Mouse (Mus musculus) T-cell, adult 2 months (primary cell): ENCODE measurements around the gene Kdm2b.

Source experiments
- DNase-seq: peaks from one replicate; pipeline ENCODE4 v3.0.0; 2022; ENCODE audit warnings: low spot score

The Kdm2b gene

DNA sequence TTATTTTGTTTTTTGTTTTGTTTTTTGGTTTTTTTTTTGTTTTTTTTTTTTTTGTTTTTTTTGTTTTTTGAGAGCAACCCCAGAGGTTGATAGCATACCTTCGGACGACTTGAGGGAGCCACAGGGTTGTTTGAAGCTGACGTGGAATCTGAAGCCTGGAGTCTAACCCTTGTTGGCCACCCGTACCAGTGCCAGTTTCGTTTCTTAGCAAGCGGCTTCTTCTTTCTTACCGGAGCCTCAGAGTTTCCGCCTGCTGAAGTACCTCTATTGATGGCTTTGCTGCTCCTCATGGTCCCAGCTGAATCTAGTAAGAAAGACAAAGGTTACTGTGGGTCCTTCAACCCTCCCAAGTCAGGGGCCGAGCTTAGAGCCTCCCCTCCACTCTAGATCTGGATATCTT is 22.1 kb upstream of the Kdm2b start:
- no peak for DNase-seq

DNA sequence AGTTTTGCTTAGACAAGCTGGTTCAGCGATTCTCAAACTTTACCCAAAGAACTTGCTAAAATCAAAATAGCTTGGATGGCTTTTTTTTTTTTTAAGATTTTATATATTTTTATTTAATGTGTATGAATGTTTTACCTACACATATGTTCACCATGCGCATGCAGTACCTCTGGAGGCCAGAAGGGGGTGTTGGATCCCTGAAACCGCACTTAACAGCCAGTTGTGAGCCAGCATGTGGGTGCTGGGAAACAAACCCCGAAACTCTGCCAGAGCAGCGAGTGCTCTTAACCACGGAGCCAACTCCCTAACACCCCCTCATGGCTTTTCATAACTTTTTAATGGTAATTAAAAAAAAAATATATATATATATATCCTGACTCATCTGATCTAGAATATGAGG is 21.2 kb upstream of the Kdm2b start:
- DNase-seq: peak; percentile 35

DNA sequence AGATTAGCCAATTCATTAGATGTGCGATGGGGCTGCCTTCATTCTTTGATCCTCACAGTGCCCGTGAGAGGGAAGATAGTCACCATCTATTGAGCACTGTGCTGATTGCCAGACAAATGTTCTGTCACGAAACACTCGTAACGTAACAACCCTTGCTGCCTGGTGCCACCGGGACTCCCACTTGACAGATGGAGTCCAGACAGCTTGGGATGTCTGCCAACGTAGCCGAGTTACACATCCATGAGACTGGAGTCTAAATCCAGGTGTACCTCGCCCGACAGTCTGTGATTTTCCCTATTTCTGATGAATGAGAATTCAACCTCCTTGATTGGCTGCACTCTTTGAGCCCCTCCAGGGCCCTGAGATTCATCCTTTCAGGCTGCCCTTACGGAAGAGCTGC is 20.2 kb upstream of the Kdm2b start:
- DNase-seq: no peak

DNA sequence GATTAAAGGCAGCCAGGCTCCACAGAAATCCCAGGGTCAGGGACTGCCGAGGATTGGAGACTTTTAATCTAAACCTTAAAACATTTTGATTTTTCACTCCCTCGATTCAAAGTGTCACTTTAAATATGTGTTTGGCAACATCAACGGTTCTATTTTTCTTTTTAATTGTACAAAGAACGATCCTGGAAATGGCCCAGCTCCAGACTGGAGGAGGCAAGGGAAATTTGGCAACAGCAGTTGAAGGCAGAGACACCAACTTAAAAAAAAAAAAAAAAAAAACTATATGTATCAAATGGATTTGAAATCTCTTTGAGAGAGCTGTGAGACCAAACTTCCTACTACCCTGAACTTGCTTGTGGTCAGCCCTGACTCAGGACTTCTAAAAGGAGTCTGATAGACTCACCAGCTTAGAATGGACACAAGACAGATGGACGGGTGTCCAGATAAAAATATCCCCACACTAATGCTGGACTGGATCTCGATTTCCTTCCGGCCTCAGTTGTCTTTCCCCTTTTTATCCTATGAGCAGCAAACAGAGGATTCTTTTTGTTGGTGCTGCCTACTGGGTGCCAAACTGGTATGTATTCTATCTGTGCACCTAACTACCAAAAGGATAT is 19.4 kb upstream of the Kdm2b start:
- DNase-seq: no peak

DNA sequence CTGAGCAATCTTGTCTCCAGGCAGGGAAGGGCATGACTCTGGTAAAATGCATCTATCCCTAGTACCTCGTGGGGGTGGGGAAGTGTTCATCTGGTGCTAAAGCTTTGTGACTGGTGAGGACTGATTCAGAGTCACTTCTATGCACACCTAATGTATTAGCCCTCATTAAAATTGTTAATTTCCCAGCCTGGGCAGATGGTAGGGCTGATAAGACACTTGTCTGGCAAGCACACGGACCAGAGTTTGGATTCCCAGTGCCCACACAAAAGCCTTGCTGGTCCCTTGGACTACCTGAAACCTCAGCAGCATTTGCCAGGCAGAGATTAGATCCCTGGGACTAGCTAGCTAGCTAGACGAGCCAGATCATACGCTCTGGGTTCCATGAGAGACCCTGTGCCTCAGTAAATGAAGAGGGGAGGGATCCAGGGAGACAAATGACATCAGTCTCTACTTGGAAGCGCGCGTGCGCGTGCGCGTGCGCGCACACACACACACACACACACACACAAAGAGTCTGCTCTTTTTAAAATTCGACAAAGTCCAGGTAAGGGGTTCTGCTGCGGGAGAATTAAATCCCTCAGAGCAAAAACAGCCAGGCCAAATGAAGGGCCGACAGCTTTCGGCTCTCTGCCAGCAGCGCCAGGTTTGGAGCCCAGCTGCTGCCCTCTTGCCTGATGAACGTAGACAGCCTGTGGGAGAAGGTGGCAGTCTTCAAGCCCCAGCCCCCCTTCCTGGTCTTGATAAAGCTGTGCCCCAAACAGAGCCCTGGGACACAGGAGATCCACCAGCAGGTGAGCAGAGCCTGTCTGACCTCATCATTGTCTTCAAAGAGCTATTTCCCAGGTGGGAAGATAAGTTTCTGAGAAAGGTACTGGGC is 16.3 kb upstream of the Kdm2b start:
- DNase-seq: no peak

DNA sequence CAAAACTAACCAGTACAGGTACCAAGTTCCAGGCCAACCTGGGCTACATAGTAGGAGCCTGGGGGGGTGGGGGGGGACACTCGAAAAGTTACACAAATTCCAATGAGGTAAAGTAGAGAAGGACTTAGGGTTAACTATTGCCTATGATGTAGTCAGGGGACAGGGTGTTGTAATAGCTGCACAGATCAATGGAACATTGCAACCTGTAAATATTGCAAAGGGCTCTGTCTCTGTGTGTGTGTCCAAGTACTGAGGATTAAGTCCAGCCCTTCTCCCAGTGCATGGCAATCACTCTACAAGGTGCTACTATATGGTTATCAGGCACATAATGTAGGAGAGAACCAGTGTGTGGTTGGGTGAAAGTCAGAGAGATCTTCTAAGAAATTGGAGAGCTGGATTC is 11.3 kb upstream of the Kdm2b start:
- DNase-seq: no peak

DNA sequence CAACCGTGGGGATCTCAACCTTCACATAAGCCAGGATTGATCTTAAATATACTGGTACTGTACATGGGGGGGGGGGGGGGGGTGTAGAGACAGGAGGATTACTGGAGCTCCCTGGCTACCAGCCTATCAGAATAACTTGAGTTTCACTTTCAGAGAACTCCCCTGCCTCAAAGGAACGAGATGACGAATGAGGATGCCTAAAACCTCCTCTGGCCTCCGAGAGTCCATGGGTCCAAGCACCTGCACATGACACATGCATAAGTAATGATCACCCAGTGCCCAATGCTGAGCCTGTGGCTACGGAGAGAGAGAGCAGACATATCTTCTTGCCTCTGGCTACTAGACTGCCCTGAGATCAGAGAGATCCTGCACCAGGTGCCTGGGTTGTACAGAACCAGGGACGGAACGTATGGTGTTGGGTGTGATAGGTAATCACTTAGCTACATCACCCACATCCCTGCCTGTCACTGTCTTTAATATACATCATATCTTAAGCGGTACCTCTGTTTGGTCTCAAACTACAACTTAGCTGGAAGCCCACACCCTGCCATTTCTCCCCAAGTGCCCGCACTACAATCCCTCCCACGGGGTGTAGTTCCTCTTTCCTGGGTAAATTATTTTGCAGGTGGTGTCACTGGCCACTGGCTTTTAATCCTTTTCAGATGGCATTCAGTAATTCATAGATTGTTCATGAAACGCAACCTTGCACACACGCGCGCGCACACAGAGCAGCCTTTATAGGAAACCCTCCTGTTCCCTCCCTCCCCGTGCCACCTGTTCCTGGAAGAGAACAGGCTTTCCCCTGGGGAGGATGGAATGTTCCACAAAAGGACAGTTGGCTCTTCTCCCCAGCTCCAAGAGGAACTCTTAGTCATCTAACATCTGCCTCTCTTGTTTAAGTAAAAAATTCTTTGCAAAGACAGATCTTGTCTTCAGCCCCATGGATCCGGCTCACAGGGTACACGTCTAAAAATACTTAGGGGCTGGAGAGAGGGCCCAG is 7.9 kb upstream of the Kdm2b start:
- no peak for DNase-seq

DNA sequence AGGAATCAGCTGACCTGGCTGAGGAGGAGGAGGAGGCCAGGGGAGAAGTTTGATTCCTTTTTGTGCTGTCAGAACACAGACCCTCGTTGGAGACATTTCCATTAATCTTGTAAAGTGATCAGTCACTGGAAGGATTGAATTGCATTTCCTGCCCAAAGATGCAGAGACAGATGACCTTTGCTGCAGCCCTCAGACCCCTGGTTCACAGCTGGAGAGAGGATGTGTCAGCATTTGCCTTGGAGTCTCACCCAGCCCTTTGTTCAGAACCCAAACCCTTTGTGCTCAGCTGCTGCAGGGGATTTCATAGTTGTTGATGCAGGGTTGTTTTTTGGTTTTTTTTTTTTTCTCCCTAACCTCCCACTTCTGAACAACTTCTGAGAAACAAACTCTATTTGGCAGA is 5.3 kb upstream of the Kdm2b start:
- DNase-seq: peak; percentile 25

DNA sequence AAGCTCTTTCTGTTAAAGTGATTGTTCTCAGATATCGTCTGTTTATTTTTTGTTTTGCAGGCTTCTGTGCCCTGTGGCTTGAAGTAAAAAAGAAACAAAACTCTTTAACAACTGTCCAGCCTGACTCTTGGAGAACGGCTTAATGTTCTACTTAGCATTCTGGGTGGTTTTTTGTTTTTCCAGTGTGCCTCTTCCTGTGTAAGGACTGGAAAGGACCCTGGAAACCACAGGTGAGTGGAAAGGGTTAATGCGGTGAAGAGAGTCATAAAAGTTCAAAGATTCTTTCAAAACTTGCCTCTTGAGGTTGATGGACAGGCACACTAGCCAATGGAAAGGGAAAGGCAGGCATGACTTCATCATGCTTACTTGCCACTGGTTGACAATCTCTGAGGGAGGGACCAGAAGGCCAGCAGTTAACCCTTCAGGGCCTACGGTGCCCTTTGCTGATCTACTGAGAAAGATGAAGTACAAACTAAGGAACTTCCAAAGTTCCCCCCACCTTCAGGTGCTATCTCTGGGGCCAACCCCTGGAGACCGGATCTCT is 4.8 kb upstream of the Kdm2b start:
- peak; percentile 95 for DNase-seq

DNA sequence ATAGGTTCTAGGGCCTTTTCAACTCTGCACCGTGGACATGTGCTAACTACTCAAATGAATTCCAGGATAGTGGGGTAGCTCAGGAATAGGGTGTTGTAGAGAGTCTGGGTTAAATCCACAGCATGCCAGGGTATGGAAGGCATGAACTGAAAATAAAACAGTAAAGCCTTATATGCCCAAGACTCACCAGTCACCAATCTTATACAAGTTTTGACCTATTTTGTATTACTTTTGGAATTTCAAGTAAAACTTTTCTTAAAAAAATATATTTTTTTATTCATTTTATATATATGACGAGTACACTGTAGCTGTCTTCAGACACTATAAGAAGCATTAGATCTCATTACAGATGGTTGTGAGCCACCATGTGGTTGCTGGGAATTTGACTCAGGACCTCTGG is 4.2 kb upstream of the Kdm2b start:
- DNase-seq: no peak

DNA sequence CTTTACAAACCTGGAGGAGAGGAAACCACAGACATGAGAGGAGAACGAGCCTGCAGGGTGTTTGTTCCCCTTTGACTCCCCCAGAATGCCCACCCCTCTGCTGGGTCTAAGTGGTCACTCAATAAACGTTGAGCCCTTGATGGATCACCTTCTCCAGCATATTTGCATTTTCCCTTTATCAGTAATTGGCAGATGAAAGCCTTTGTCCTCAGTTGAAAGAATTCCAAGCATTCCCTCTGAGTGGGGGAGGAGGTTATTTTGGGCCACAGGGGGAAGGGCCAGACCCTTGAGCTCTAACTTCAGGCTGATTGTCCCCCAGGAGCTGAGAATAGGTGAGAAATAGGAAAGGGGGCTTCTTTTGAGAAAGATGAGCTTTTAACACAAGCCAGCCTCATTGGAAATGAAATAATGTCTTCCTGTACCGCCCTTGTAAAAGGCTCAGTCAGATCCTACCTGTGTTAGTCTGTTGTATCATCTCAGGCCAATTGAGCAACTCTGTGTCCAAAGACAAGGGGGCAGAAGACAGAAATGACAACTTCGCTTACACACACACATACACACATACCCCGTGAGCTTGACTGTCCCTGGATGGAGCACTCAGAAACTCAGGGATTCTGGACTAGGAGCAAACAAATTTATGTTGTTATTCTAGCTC is 1.9 kb upstream of the Kdm2b start:
- no peak for DNase-seq

DNA sequence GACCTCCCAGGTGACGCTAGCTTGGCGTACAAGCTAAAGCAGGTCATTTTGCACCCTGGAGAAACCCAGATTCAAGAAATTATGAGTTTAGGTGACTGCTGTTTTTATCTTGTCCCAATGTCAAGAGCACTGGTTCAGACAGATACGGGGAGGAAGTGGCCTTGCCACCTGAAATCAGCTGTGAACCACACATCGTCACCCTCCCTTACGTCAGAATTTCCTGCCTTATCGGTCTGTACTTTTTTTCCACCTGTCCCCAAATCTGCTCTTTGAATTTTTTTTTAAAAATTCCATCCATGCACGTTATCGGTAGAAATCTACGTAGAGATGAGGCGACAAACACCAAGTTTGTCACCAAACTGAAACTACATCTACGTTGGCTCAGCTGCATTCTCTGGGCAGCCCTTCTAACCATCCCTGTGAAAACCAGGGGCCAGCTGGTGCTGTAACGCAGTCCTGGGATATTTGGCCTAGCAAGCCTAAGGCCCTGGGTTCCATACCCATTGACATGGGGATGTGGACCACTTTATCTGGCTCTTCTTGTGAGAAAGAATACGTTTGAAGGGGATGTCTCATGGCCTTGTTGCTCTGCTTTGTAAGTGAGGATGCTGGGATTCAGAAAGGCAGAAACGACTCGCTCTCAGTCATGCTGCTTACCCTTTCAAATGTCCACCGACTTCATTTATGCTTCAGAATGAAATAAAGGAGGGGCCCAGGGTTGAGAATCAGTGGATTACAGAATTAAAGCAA is 963 bp upstream of the Kdm2b start:
- peak; percentile 97 for DNase-seq

DNA sequence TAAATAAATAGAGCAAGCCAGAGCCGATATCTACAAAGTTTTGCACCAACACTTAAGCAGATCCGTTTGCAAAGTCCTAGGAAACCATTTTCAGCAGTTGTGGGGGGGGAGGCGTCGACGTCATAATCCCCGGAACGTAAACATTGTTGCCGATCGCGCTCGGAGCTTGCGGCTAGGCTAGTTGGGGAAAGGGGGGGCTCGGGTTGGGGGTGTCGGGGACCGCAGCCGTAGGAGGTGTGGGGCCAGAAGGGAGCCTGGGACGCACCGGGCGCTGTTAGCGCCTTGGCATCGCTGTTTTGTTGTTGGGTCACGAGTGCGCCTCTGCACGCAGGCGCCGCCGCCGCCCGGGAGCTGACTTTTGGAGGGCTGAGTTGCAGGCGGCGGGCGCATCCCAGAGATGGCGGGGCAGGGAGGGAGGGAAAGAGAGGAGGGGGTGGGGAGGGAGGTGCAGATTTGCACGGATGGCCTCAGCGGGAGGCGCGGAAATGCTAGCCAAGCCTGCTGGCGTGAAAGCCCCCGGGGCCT is 560 bp downstream of the Kdm2b start:
- peak; percentile 94 for DNase-seq

DNA sequence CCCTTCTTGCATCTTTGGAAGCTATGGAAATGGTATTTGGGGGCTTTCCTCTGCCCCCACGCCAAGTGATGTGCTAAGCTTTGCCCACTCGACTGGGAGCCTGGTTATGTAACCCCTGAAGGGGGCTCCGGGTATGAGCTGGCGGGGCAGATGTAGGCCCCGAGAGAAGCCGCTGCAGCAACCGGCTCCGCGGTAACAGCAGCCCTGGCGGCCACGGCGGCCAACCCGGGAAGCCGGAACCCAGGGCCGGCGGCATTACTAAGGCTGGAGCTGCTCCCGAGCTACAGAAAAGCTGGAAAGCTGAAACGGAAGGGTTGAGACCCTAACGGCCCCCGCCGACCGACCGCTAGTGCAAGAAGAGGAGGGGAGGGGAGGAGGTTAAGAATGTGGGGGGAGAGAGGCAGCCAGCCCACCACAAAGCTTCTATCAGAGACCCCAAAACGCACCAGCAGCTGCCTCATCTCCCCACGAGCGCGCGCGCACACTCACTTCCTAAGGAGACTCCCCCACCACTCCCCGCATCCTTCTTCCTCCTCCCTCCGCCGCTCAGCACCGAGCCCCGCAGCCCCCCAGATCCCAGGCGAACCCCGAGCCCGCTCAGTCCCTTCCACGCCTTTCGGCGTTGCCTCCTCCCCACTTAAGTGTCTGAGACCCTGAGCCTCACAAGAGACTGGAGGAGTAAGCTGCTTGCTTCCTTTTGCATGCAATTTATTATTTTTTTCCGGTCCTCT is 1.4 kb downstream of the Kdm2b start:
- peak; percentile 69 for DNase-seq

DNA sequence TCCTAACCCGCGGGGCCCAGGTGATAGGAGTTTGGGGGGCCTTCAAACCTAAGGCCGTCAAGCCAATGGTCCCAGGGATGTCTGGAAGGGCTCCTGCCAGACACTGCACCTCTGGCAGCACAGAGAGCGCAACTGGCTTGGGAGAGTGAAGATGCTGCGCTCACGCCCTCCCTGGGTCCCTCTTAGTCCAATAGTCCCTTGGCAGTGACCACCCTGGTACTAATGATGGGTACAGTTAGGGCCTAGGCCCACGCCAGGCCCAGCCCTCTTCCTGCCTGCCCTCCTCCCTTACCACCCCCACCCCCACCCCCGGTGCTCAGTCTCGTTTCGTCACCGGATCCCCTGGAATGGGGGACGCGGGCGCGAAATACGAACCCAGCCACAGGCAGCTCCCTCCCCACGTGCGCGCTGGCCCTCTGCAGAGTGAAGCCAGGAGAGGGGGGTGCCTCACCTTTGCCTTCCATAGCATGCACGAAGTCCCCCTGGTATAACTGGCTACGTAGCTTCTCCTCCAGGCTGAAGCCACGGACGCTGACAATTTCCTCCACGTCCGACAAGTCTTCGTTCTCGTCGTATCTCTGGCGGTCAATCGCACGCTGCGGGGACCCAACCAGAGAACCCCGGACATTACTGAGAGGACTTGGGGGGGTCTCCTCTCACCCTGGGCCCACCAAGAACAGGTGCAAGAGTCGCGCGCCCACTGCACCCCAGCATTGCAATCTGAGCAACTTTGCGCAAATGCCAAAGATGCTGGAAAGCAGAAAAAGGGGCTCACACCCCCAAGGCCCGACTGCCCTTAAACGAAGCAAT is 2.2 kb downstream of the Kdm2b start:
- DNase-seq: peak; percentile 44

DNA sequence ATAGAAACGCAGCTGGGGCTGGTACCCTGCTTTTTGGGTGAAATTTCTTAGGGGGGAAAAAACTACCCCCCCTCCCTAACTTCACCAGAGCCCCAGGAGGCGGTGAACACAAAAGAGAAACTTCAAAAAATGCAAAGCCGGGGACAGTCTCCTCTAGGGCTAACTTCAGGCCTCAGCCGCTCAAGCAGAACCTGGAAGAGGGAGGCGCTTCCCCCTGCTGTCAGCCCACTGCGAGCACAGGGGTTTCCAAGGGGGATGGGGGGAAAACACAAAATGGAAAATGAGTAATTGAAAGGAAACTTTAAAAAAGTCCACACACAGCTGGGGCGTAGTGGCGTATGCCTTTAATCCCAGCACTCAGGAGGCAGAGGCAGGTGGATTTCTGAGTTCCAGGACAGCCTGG is 3.5 kb downstream of the Kdm2b start:
- no peak for DNase-seq

DNA sequence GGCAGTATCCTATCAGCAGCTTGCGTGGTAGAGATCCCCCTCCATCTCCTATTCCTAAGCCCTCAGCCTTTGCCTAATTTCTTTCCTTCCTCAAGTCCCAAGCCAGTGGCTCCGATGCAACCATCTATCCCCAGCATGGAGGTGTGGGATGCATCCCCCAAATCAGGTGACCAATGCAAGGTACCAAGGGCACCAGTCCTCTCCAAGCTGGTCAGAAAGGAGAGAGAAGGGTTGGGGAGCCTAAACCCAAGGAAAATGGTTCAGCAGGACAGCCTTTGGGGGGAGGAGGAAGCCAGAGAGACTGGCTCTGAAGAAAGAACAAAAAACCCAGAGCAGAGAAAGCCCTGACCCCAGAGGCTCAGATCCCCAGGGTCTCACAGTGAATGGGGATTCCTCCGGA is 4.3 kb downstream of the Kdm2b start:
- no peak for DNase-seq

DNA sequence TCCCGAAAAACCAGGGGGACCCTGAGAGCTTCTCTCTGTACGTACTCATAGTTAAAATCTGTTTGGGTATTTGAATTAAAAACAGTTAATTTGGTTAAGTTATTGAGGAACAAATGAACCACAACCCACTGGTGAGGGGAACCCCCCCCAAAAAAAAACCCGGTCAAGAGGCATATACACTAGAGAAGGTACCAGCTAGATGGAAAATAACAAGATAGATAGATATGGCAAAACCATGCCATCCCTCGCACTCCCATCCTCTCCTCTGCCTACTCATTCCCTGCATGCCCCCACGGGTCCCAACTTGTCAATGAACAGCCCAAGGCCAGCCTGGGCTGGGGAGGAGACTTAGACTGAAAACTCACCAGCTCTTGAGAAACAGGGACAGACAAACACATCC is 5.1 kb downstream of the Kdm2b start:
- DNase-seq: no peak

DNA sequence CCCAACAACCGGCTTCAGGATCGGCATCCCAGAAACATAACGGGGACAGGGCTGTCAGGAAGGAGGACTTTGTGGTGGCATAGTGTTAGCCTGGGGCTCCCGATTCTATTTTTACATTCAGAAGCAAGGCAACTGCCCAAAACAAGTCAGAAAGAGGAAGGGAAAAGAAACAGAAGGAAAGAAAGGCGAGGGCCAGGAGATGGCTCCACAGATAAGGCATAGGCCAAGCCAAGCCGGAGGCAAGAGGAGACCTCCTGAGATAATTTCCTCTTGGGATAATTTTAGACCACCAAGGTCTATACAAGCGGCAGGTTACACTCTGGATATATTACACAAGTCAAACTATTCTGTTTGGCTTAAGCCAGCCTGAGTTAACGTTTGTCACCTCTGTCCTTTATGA is 10.7 kb downstream of the Kdm2b start:
- DNase-seq: no peak
